ENCODE assay signal across 21 mouse cellular contexts in genomic region chr9:57647286-57648108, GRCm38 (mm10). TPM values are rescaled to one million over a fixed set of nuclear protein-coding genes. Genes with fewer than 3 reads are reported as not detected.
DNase-seq lines count a peak whose midpoint lies in the region; ATAC-seq and TF ChIP-seq lines count a peak whose summit lies in the region.
"Had no signal": no experiment of that assay in that cellular context is flagged by ENCODE, and none has a peak within 500 bp of the region (broad histone marks: within the 10 kb centered on the region; RNA-seq: fewer than 3 reads in every experiment).

No protein-coding gene starts in this region.

- DNase-seq in layer of hippocampus, adult 2 months (ENCODE audit: low spot score in 2 of 2): no peak
- DNase-seq in layer of hippocampus, adult 9-11 months: no peak
- DNase-seq in T-cell, adult 2 months (ENCODE audit: low spot score): peak; percentile 75
- DNase-seq in liver, embryonic 13.5 days: no peak
- peak; percentile 71 for DNase-seq in thymus, postnatal 14 days
- no peak for DNase-seq in yolk sac, embryonic 10.5 days (ENCODE audit: low spot score)
- no peak for DNase-seq in gastrocnemius, postnatal 14 days
- no peak for DNase-seq in heart, embryonic 10.5 days (ENCODE audit: low spot score)
- DNase-seq: adrenal gland, postnatal 10 days; cerebellum, adult 18-20 months; heart, postnatal 10 days; midbrain, embryonic 14.5 days; right cerebral cortex, adult 18-20 months had no signal

- H3K27me3 ChIP-seq in liver, embryonic 13.5 days: no peaks in the 10 kb centered on the region
- H3K27me3 ChIP-seq in heart, embryonic 10.5 days (ENCODE audit: insufficient read depth, poor library complexity, severe bottlenecking): no peaks in the 10 kb centered on the region
- H3K27me3 ChIP-seq: embryonic facial prominence, embryonic 13.5 days; neural tube, embryonic 13.5 days had no signal

- H3K4me3 ChIP-seq in layer of hippocampus, adult 2 months: no peak overlapping the region
- no peak overlapping the region for H3K4me3 ChIP-seq in liver, embryonic 13.5 days (replicated peaks)
- H3K4me3 ChIP-seq in heart, embryonic 10.5 days: no peak overlapping the region
- H3K4me3 ChIP-seq: embryonic facial prominence, embryonic 13.5 days; forebrain, embryonic 12.5 days; neural tube, embryonic 13.5 days had no signal

- no peaks in the 10 kb centered on the region for H3K9me3 ChIP-seq in liver, embryonic 13.5 days (replicated peaks)
- H3K9me3 ChIP-seq in heart, embryonic 10.5 days: no peaks in the 10 kb centered on the region
- H3K9me3 ChIP-seq: embryonic facial prominence, embryonic 13.5 days; forebrain, embryonic 12.5 days; neural tube, embryonic 13.5 days had no signal

- intact Hi-C loops in gastrocnemius, postnatal 14 days (cut with DNase I; ENCODE audit: low total_unique reads): no loop called here

- ATAC-seq in liver, embryonic 13.5 days (ENCODE audit: low read depth): no peak

- WGBS in liver, embryonic 13.5 days (ENCODE audit: insufficient replicate concordance): 23% methylated on average over 4 of the region's 4 CpGs
- 58% methylated on average over 4 of the region's 4 CpGs for WGBS in heart, embryonic 10.5 days

- no peaks in the 10 kb centered on the region for H3K36me3 ChIP-seq in liver, embryonic 13.5 days
- no peaks in the 10 kb centered on the region for H3K36me3 ChIP-seq in heart, embryonic 10.5 days
- H3K36me3 ChIP-seq: forebrain, embryonic 12.5 days; neural tube, embryonic 13.5 days had no signal

- 0 out of 2 replicates have a peak overlapping the region, but pooled peaks have one; percentile 0 for H3K4me2 ChIP-seq in liver, embryonic 13.5 days
- H3K4me2 ChIP-seq: embryonic facial prominence, embryonic 13.5 days; forebrain, embryonic 12.5 days; neural tube, embryonic 13.5 days had no signal

- 0 out of 2 replicates have a peak overlapping the region, but pooled peaks have one; percentile 2 for H3K9ac ChIP-seq in liver, embryonic 13.5 days
- H3K9ac ChIP-seq: forebrain, embryonic 12.5 days; neural tube, embryonic 13.5 days had no signal

- peak overlapping the region; percentile 51; the same call in 1 of the 2 replicates for H3K27ac ChIP-seq in layer of hippocampus, adult 2 months
- H3K27ac ChIP-seq in liver, embryonic 13.5 days: peak overlapping the region; percentile 72
- no peak overlapping the region for H3K27ac ChIP-seq in heart, embryonic 10.5 days
- H3K27ac ChIP-seq: forebrain, embryonic 12.5 days; neural tube, embryonic 13.5 days had no signal

- TF ChIP-seq CTCF in layer of hippocampus, adult 2 months (conservative IDR thresholded peaks at IDR 0.05): no peak

- peaks cover 71% of the 10 kb centered on the region for H3K4me1 ChIP-seq in liver, embryonic 13.5 days (replicated peaks)
- peaks cover 41% of the 10 kb centered on the region for H3K4me1 ChIP-seq in heart, embryonic 10.5 days

RNA-seq across cellular contexts. Expression of gene Csk, which starts 5.9 kb away (rescaled TPM):
- total RNA-seq in layer of hippocampus, adult 2 months (2021): 10 to 100 TPM; 34.7 to 37.5 TPM
- 20.7 and 21.7 TPM in 2 replicates for polyA plus RNA-seq in liver, embryonic 13.5 days (2015; fragmentation: Nextera tagmentation; extraction: Ambion mirVana)
- 10 to 100 TPM; 14.5 to 19.3 TPM for total RNA-seq in gastrocnemius, postnatal 14 days (2021)
- polyA plus RNA-seq in heart, embryonic 10.5 days (2016; fragmentation: Nextera tagmentation; extraction: Ambion mirVana): 17.2 and 26.0 TPM in 2 replicates

RNA-seq across cellular contexts. Expression of gene Lman1l, which starts 26.9 kb away (rescaled TPM):
- not detected for total RNA-seq in layer of hippocampus, adult 2 months (2021)
- 0.06 TPM in 1 of 2 replicates, not detected in the other for polyA plus RNA-seq in liver, embryonic 13.5 days (2015; fragmentation: Nextera tagmentation; extraction: Ambion mirVana)
- total RNA-seq in gastrocnemius, postnatal 14 days (2021): not detected
- not detected in 2 replicates for polyA plus RNA-seq in heart, embryonic 10.5 days (2016; fragmentation: Nextera tagmentation; extraction: Ambion mirVana)
- total RNA-seq: adrenal gland, postnatal 10 days; gastrocnemius, adult 8-10 months; heart, postnatal 10 days had no signal
- polyA plus RNA-seq: embryonic facial prominence, embryonic 13.5 days; forebrain, embryonic 12.5 days; kidney, adult 2 months; lung, embryonic 16.5 days; midbrain, embryonic 14.5 days; neural tube, embryonic 13.5 days had no signal

RNA-seq across cellular contexts. Expression of gene Cyp1a2, which starts 36.0 kb away (rescaled TPM):
- total RNA-seq in layer of hippocampus, adult 2 months (2021): not detected
- 0.10 TPM in 1 of 2 replicates, not detected in the other for polyA plus RNA-seq in liver, embryonic 13.5 days (2015; fragmentation: Nextera tagmentation; extraction: Ambion mirVana)
- not detected for total RNA-seq in gastrocnemius, postnatal 14 days (2021)
- polyA plus RNA-seq in heart, embryonic 10.5 days (2016; fragmentation: Nextera tagmentation; extraction: Ambion mirVana): not detected in 2 replicates
- total RNA-seq: gastrocnemius, adult 8-10 months; heart, postnatal 10 days had no signal
- polyA plus RNA-seq: C2C12; embryonic facial prominence, embryonic 13.5 days; forebrain, embryonic 12.5 days; kidney, adult 2 months; large intestine, adult 2 months; lung, embryonic 16.5 days; midbrain, embryonic 14.5 days; neural tube, embryonic 13.5 days had no signal

RNA-seq across cellular contexts. Expression of gene Cyp1a1, which starts 40.2 kb away (rescaled TPM):
- under 1 TPM in 1 of 2 experiments, not detected in 1; 0.12 TPM for total RNA-seq in layer of hippocampus, adult 2 months (2021)
- 0.17 and 0.22 TPM in 2 replicates for polyA plus RNA-seq in liver, embryonic 13.5 days (2015; fragmentation: Nextera tagmentation; extraction: Ambion mirVana)
- under 1 TPM; 0.16 to 0.37 TPM for total RNA-seq in gastrocnemius, postnatal 14 days (2021)
- 0.05 TPM in 1 of 2 replicates, not detected in the other for polyA plus RNA-seq in heart, embryonic 10.5 days (2016; fragmentation: Nextera tagmentation; extraction: Ambion mirVana)
- total RNA-seq: heart, postnatal 10 days had no signal
- polyA plus RNA-seq: embryonic facial prominence, embryonic 13.5 days; forebrain, embryonic 12.5 days; lung, embryonic 16.5 days had no signal

RNA-seq across cellular contexts. Expression of gene Cplx3, which starts 41.4 kb away (rescaled TPM):
- 1 to 10 TPM; 3.7 to 5.9 TPM for total RNA-seq in layer of hippocampus, adult 2 months (2021)
- not detected in 2 replicates for polyA plus RNA-seq in liver, embryonic 13.5 days (2015; fragmentation: Nextera tagmentation; extraction: Ambion mirVana)
- not detected for total RNA-seq in gastrocnemius, postnatal 14 days (2021)
- 0.15 TPM in 1 of 2 replicates, not detected in the other for polyA plus RNA-seq in heart, embryonic 10.5 days (2016; fragmentation: Nextera tagmentation; extraction: Ambion mirVana)
- total RNA-seq: adrenal gland, postnatal 10 days; gastrocnemius, adult 8-10 months; heart, postnatal 10 days had no signal
- polyA plus RNA-seq: embryonic facial prominence, embryonic 13.5 days; large intestine, adult 2 months; lung, embryonic 16.5 days; neural tube, embryonic 13.5 days had no signal

Comparison
In these comparisons a context has a peak if more than half of its experiments do, and no peak if none do; other contexts are left out.
1. DNase-seq: peak in T-cell, adult 2 months (single experiment) and thymus, postnatal 14 days (single experiment); none in layer of hippocampus, adult 2 months (0 of 2), layer of hippocampus, adult 9-11 months (single experiment), liver, embryonic 13.5 days (single experiment), yolk sac, embryonic 10.5 days (single experiment), gastrocnemius, postnatal 14 days (single experiment) and heart, embryonic 10.5 days (single experiment).